Mouse (Mus musculus): ENCODE results near the gene Golga2. TPM values are rescaled to one million over a fixed set of nuclear protein-coding genes. Genes with fewer than 3 reads are reported as not detected.

Golga2 gene
- polyA plus RNA-seq (2015; fragmentation: Nextera tagmentation; extraction: Ambion mirVana), result 24.7 and 27.4 TPM in 2 replicates

DNA sequence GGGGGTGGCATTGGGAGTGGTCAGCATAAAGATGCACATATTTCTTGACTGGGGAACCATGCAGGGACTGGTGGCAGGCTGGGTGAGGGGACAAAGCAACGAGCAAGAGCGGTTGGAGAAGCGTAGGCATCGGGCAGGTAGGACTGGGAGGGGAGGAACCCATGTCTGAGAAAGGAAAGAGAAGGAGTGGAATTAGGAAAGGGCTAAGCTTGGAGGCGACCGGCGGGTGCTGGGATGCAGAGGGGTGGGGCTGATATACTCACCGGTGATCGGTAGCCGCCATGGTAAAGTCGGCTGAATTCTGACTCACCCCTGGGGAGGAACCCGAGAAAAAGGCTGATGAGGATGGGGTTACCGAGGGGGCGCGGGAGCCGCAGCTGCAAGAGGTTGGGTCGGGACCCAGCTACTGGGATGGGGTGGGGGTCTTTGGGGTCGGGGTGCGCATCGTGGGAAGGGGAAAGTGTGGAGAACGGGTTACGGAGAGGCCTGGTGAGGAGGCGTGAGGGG is at the start of gene Golga2:
TSS of gene Golga2 (plus strand) at position 51 of the 507 bp plus-strand sequence.
- H3K27me3 ChIP-seq, result no peaks in the 10 kb centered on the region
- H3K9ac ChIP-seq (replicated peaks), result peak within 1 kb of the TSS; percentile 94
- H3K4me3 ChIP-seq, result peak within 1 kb of the TSS; percentile 89
- H3K27ac ChIP-seq (replicated peaks), result peak within 1 kb of the TSS; percentile 68
- peak within 1 kb of the TSS; percentile 91 for H3K4me2 ChIP-seq (replicated peaks)
- H3K4me1 ChIP-seq, result peaks cover 28% of the 10 kb centered on the region
- no peaks in the 10 kb centered on the region for H3K9me3 ChIP-seq
- under 1% methylated on average over 23 of the region's 23 CpGs for WGBS
- H3K36me3 ChIP-seq, result peaks cover 28% of the 10 kb centered on the region
- no peak; the same call in 1 of the 2 replicates for ATAC-seq (replicated peaks)

DNA sequence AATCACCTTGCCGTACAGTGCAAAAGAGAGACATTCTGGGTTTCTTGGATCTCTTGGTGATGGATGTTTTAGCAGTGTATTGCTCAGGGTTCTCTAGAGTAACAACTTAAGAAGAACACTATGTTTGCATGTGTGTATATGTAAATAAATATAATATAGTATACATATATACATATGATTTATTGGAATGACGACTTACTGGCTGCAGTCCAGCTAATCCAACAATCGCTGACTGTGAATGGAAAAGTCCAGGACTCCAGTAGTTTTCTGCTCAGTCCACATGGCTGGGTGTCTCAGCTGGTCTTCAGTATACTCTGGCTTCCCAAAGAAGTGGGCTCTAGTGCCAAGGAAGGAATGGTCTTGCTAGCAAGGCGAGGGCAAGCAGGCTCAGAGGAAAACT is 49.6 kb upstream of the Golga2 start:
- Histone ChIP-seq H3K4me3 (peak overlapping the region; percentile 76), H3K36me3 (peaks cover 20% of the 10 kb centered on the region), H3K9me3 (no peaks in the 10 kb centered on the region), H3K27ac (replicated peaks) (0 out of 2 replicates have a peak overlapping the region, but pooled peaks have one; percentile 83), H3K9ac (replicated peaks) (peak overlapping the region; percentile 72), H3K4me2 (replicated peaks) (peak overlapping the region; percentile 85), H3K27me3 (no peaks in the 10 kb centered on the region), H3K4me1 (peaks cover 26% of the 10 kb centered on the region)
- no peak for ATAC-seq (replicated peaks)
- 51% methylated on average over 4 of the region's 4 CpGs for WGBS

DNA sequence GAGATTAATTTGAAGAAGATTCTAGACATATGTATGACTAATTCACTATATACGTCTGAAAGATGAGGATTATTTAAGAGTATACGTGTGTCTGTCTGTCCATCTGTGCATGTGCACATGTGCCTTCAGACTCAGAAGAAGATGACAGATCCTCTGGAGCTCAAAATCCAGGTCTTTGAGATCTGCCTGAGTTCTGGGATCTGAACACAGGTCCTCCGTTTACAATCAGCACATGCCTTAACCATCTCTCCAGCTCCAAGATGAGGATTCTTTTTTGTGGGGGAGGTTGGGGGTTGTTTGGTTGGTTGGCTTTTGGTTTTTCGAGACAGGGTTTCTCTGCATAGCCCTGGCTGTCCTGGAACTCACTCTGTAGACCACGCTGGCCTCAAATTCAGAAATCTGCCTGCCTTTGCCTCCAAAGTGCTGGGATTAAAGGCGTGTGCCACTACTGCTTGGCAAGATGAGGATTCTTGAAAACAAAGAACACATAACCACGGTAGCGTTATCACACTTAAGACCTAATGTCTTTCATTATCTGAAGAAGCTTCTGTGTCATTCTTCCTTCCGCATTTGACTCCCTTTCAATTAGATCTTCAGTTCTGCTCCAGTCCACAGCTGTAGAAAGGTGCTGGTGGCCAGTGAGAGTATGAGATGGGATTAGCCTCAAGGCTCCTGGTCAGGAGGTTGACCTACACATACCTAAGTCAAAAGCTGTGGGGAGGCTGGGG is 48.3 kb upstream of the Golga2 start:
- Histone ChIP-seq H3K4me3 (no peak overlapping the region), H3K27ac (replicated peaks) (no peak overlapping the region), H3K4me2 (replicated peaks) (no peak overlapping the region), H3K27me3 (no peaks in the 10 kb centered on the region), H3K36me3 (peaks cover 16% of the 10 kb centered on the region), H3K9ac (replicated peaks) (no peak overlapping the region), H3K4me1 (peaks cover 26% of the 10 kb centered on the region), H3K9me3 (no peaks in the 10 kb centered on the region)
- no peak for ATAC-seq (replicated peaks)
- 91% methylated on average over 9 of the region's 9 CpGs for WGBS

DNA sequence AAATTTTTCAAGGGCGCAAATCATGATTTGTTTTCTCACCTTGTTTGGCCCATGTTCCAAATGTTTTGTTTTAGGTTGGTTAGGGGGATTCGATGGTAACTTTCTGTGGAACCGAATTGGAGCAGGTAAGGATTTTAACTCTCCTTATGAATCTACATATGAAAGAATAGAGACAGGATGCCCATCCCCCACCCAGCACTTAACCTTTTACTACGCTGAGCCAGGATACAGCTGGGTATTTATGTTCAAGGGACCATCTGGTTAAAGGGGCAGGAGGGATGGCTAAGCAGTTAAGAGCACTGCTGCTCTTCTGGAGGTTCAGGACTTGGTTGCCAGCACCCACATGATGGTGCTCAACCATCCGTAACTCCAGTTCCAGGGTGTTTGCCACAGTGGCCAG is 46.6 kb upstream of the Golga2 start:
- H3K9ac ChIP-seq (replicated peaks), result no peak overlapping the region
- 81% methylated on average over 5 of the region's 5 CpGs for WGBS

DNA sequence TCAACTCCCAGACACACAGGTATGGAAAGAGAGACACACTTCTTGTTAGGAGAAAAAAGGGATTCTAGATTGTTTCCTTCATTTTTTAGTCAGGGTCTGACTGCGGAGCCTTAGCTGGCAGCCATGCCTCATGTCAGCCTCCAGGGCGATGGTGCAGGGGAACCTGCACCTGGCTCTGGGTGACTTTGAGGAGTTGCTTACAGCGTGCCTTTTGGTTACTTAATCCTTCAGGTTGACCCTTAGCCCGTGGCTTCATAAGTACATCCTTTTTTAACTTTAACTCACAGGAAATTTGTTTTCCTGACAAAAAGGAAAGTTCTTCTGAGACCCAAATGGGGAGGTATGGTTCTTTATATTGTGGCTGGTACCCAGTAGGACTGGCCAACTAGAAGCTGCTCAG is 44.2 kb upstream of the Golga2 start:
- no peak for ATAC-seq (replicated peaks)
- WGBS, result 92% methylated on average over 4 of the region's 4 CpGs
- no peak overlapping the region for H3K4me3 ChIP-seq
- no peak overlapping the region for H3K27ac ChIP-seq (replicated peaks)
- H3K4me2 ChIP-seq (replicated peaks), result no peak overlapping the region
- H3K4me1 ChIP-seq, result peaks cover 1% of the 10 kb centered on the region
- no peaks in the 10 kb centered on the region for H3K9me3 ChIP-seq
- peaks cover 43% of the 10 kb centered on the region for H3K36me3 ChIP-seq
- H3K27me3 ChIP-seq, result no peaks in the 10 kb centered on the region
- no peak overlapping the region for H3K9ac ChIP-seq (replicated peaks)

More for the DNA sequence above, 46.6 kb upstream of the Golga2 start:
- Histone ChIP-seq H3K36me3 (peaks cover 26% of the 10 kb centered on the region), H3K27me3 (no peaks in the 10 kb centered on the region), H3K4me2 (replicated peaks) (no peak overlapping the region), H3K9me3 (no peaks in the 10 kb centered on the region), H3K27ac (replicated peaks) (no peak overlapping the region), H3K4me1 (peaks cover 17% of the 10 kb centered on the region), H3K4me3 (no peak overlapping the region)
- no peak for ATAC-seq (replicated peaks)

DNA sequence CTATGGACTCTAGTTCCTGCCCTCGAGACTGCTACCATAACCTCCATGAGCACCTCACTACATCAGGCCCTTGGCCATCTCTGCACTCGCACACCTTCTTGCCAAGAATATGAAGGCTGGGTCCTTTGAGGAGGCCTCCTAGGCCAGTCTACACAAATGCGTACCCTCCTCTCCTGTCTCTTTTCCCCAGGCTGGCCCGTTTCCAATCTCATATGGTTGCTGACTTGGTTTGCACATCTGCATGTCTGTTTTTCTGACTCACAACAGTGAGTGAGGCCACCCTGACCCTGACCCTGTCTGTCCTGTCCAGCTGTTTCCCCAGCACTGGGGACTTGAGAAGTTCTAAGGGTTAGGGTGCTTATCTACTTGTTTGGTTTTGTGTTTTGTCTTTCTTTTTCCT is 40.4 kb upstream of the Golga2 start:
- Histone ChIP-seq H3K9ac (replicated peaks) (no peak overlapping the region), H3K27me3 (no peaks in the 10 kb centered on the region), H3K27ac (replicated peaks) (no peak overlapping the region), H3K4me3 (no peak overlapping the region), H3K4me2 (replicated peaks) (no peak overlapping the region), H3K36me3 (peaks cover 56% of the 10 kb centered on the region), H3K9me3 (no peaks in the 10 kb centered on the region), H3K4me1 (no peaks in the 10 kb centered on the region)
- ATAC-seq (replicated peaks), result no peak
- 88% methylated on average over 4 of the region's 4 CpGs for WGBS

DNA sequence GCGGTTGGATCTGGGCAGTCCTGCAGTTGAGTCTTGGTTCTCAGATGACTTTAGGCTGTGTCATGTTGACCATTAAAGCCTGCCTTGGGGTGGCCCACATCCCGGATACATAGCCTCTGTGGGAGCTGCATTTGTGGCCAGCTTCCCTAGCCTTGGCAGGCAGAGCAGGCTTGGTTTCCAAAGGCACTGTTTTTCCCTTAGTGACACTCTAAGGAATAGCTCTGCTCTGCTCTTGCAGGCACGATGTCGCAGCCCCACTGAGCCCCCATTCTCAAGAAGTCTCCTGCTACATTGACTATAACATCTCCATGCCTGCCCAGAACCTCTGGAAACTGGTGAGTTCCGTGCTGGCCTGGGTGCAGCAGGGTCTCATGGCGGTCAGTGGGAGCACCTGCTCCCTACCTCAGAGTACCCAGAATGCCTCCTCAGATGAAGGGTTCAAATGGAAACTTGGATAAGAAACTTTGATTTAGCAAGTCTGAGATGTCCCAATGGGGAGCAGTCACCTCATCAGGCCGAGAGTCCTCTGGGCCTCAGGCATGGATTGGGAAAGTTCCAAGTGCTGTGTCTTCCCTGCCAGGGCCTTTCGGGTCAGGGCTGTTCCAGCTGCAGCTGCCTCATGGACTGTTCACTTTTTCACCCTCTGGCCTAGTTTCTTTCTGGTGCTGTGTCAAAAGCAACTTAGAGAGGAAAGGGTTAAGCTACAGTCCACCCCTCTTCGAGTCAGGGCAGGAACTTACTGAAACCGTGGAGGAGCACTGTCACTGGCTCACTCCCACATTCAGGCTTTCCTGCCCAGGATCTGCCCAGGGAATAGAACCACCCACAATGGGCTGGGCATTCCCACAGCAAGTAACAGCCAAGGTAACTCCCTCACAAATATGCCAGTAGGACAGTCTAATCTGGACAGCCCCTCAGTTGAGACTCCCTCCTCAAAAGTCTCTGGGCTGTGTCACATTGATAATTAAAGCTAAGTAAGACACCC is 38.5 kb upstream of the Golga2 start:
- ATAC-seq (replicated peaks), result no peak
- H3K9me3 ChIP-seq, result no peaks in the 10 kb centered on the region
- WGBS, result 76% methylated on average over 10 of the region's 10 CpGs
- no peak overlapping the region for H3K27ac ChIP-seq (replicated peaks)
- H3K9ac ChIP-seq (replicated peaks), result no peak overlapping the region
- H3K36me3 ChIP-seq, result peaks cover 61% of the 10 kb centered on the region
- H3K4me2 ChIP-seq (replicated peaks), result no peak overlapping the region
- H3K27me3 ChIP-seq, result no peaks in the 10 kb centered on the region
- H3K4me3 ChIP-seq, result no peak overlapping the region
- H3K4me1 ChIP-seq, result no peaks in the 10 kb centered on the region

DNA sequence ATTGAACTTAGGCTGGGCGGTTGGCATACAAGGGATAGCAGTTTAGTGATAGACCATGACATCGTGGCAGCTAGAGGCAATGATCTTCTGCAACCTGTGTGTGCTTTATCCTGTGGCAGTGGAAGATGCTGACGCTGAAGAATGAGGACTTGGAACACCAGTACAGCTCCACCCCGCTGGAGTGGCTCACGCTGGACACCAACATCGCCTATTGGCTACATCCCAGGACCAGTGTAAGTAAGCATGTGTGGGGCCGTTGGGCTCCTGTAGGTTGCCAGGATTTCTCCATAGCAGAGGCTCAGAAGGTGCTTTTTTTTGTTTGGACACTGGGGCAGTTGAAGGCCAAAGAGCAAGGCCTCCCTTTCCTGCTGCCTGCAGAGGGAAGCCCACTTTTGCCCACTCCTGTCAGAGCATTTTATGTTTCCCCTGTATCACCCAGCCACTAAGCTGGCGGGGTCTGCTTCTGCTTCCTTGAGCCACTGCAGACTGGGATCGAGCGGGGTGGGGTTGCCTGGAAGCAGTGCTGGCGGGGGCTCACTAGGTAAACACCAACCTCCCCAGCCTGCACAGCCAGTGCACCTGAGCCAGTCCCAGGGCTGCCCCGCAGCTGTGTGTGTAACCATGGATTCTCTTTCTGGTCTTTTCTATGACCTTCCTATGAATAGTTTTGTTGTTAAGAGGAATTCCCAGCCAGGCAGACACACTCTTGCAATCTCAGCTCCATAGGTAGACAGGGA is 35.2 kb upstream of the Golga2 start:
- Histone ChIP-seq H3K4me3 (no peak overlapping the region), H3K36me3 (peaks cover 64% of the 10 kb centered on the region), H3K4me2 (replicated peaks) (no peak overlapping the region), H3K9me3 (no peaks in the 10 kb centered on the region), H3K27ac (replicated peaks) (no peak overlapping the region), H3K4me1 (no peaks in the 10 kb centered on the region), H3K9ac (replicated peaks) (no peak overlapping the region), H3K27me3 (no peaks in the 10 kb centered on the region)
- WGBS, result 92% methylated on average over 12 of the region's 12 CpGs
- no peak for ATAC-seq (replicated peaks)

DNA sequence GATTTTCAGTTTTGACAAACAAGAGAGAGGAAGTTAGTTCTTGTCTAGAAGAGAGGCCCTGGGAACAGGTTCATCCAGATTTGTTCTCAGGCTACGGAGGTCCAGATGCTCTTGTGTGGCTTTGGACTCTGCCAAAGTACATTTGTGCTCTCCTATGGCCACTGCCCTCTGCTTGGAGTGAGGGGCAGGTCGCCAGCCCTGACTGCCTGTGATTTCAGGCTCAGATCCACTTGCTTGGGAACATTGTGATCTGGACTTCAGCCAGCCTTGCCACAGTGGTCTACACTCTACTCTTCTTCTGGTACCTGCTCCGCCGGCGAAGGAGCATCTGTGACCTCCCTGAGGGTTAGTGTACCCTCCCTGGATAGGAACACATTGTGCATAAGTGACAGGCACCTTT is 34.5 kb upstream of the Golga2 start:
- Histone ChIP-seq H3K4me1 (no peaks in the 10 kb centered on the region), H3K4me2 (replicated peaks) (no peak overlapping the region), H3K27me3 (no peaks in the 10 kb centered on the region), H3K4me3 (no peak overlapping the region), H3K9ac (replicated peaks) (no peak overlapping the region), H3K27ac (replicated peaks) (no peak overlapping the region), H3K9me3 (no peaks in the 10 kb centered on the region), H3K36me3 (peaks cover 64% of the 10 kb centered on the region)
- ATAC-seq (replicated peaks), result no peak
- WGBS, result 91% methylated on average over 5 of the region's 5 CpGs

DNA sequence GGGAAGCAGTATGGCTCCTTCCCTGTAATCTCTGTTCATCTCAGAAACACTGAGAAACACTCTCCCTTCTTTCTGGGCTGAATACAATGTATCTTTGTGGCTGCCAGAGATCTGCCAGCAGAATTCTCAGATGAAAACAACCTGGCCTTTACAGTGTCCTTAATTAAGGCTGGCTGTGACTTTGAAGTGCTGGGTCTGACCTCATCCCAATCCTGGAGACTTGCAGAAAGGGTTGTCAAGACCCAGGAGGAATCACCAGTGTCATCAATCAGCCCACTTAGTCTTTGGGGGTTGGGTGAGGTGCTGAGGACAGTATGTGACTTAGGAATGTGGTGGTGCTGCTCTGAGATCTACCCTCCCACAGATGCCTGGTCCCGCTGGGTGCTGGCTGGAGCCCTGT is 33.8 kb upstream of the Golga2 start:
- no peak overlapping the region for H3K27ac ChIP-seq (replicated peaks)
- 95% methylated on average over 1 of the region's 1 CpGs for WGBS
- no peak for ATAC-seq (replicated peaks)
- no peaks in the 10 kb centered on the region for H3K27me3 ChIP-seq
- no peaks in the 10 kb centered on the region for H3K4me1 ChIP-seq
- H3K4me2 ChIP-seq (replicated peaks), result no peak overlapping the region
- H3K9me3 ChIP-seq, result no peaks in the 10 kb centered on the region
- H3K9ac ChIP-seq (replicated peaks), result no peak overlapping the region
- no peak overlapping the region for H3K4me3 ChIP-seq
- peaks cover 65% of the 10 kb centered on the region for H3K36me3 ChIP-seq

DNA sequence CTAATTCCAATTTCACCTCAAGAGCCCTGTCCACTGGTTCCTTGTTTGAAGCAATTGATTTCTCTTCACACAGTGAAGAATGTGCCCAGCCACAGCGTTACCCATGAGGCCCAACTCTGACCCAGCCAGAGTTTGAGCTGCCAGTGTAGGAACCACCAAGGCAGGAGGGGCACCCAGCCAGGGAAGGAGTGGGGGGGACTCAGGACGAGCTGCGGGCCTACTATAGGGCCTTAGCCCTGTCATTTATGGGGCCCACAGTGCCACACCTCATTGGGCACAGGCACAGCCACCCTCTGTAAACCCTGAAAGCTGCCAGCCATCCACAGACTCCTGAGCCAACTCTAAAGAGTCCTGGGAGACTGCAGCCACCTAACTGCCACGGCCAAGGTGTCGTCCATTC is 32.6 kb upstream of the Golga2 start:
- H3K4me1 ChIP-seq, result peaks cover 10% of the 10 kb centered on the region
- H3K36me3 ChIP-seq, result peaks cover 59% of the 10 kb centered on the region
- no peak overlapping the region for H3K9ac ChIP-seq (replicated peaks)
- WGBS, result 92% methylated on average over 5 of the region's 5 CpGs
- H3K4me2 ChIP-seq (replicated peaks), result no peak overlapping the region
- H3K9me3 ChIP-seq, result no peaks in the 10 kb centered on the region
- H3K27ac ChIP-seq (replicated peaks), result no peak overlapping the region
- no peak overlapping the region for H3K4me3 ChIP-seq
- H3K27me3 ChIP-seq, result no peaks in the 10 kb centered on the region
- no peak for ATAC-seq (replicated peaks)

Data from forebrain, embryonic 15.5 days (tissue).